Mouse (Mus musculus) stomach, postnatal 0 days (tissue): ENCODE measurements around the gene Gm3854. TPM values are rescaled to one million over a fixed set of nuclear protein-coding genes. Genes with fewer than 3 reads are reported as not detected.

ENCODE experiments used
- ATAC-seq: fragments of 200-750 bp; cut with Nextera tagmentation; 2 replicates; pipeline ENCODE4 v1.8.0; 2017; ENCODE audit not compliant: low FRiP score, low TSS enrichment
- DNase-seq: peaks from one replicate; pipeline ENCODE4 v3.0.0-alpha.2; 2016; ENCODE audit warnings: low spot score
- H3K27ac ChIP-seq: fragments of 300-500 bp; sonication (generic); replicated peaks from 2 replicates; pipeline ENCODE4 v1.5.1; 2014; ENCODE audit warnings: mild to moderate bottlenecking, control low read depth
- H3K27me3 ChIP-seq: fragments of 300-500 bp; sonication (generic); 2 replicates; pipeline ENCODE4 v1.6.1; 2014; ENCODE audit warnings: low read length; ENCODE audit not compliant: control insufficient read depth, insufficient read depth
- H3K36me3 ChIP-seq: fragments of 300-500 bp; sonication (generic); 2 replicates; pipeline ENCODE4 v1.6.1; 2014; ENCODE audit warnings: low read length, mixed read lengths; ENCODE audit not compliant: control insufficient read depth, insufficient read depth
- H3K4me1 ChIP-seq: fragments of 300-500 bp; sonication (generic); replicated peaks from 2 replicates; pipeline ENCODE4 v1.6.1; 2014; ENCODE audit warnings: antibody characterized with exemption; ENCODE audit not compliant: control insufficient read depth, insufficient read depth
- H3K4me2 ChIP-seq: fragments of 300-500 bp; sonication (generic); replicated peaks from 2 replicates; pipeline ENCODE4 v1.6.1; 2014; ENCODE audit warnings: low read depth, mild to moderate bottlenecking, control low read depth, moderate library complexity
- H3K4me3 ChIP-seq: fragments of 300-500 bp; sonication (generic); 2 replicates; pipeline ENCODE4 v1.5.1; 2014; ENCODE audit warnings: low read depth, low read length, control low read depth
- H3K9ac ChIP-seq: fragments of 300-500 bp; sonication (generic); 2 replicates; pipeline ENCODE4 v1.6.1; 2014; ENCODE audit warnings: mild to moderate bottlenecking, low read length, control low read depth, mixed read lengths
- H3K9me3 ChIP-seq: fragments of 300-500 bp; sonication (generic); 2 replicates; pipeline ENCODE4 v1.6.1; 2016; ENCODE audit warnings: low read length; ENCODE audit not compliant: control insufficient read depth
- CTCF ChIP-seq: IDR thresholded peaks from 2 replicates; pipeline ENCODE4 v1.5.1; 2016; ENCODE audit warnings: antibody characterized with exemption, low read depth, mild to moderate bottlenecking, moderate library complexity
- EP300 ChIP-seq: optimal IDR thresholded peaks from 2 replicates; pipeline ENCODE3; 2016; ENCODE audit warnings: antibody characterized with exemption
- WGBS: fragments of 180-500 bp; shearing (Covaris S2); extraction: QIAGEN DNeasy Blood & Tissue Kit; methylation state at CpG from one replicate; pipeline ENCODE4 v1.1.7; 2014; 5-methylcytosine and 5-hydroxymethylcytosine counted together
- polyA plus RNA-seq: library from polyadenylated mRNA; unstranded; fragments of >200 nt; fragmentation: Nextera tagmentation; extraction: Ambion mirVana; gene quantifications from 2 replicates; pipeline ENCODE4 v1.2.1, GENCODE M21; 2015

Gm3854 gene
- polyA plus RNA-seq, 1 experiment from 2014 or later, result 0.35 TPM

GRCm38 (mm10) chr7:6388971-6389370 is 45.4 kb downstream of the Gm3854 start:
- no peak for TF ChIP-seq EP300
- TF ChIP-seq CTCF, result no peak
- Histone ChIP-seq H3K9me3 (no peaks in the 10 kb centered on the region), H3K27me3 (no peaks in the 10 kb centered on the region), H3K4me3 (no peak overlapping the region), H3K27ac (no peak overlapping the region), H3K4me1 (peaks cover 3% of the 10 kb centered on the region; the same call in 1 of the 2 replicates), H3K9ac (no peak overlapping the region), H3K4me2 (no peak overlapping the region), H3K36me3 (peaks cover 4% of the 10 kb centered on the region)
- ATAC-seq (no peak), DNase-seq (no peak)
- WGBS, result 87% methylated on average over 5 of the region's 5 CpGs

GRCm38 (mm10) chr7:6389449-6389848 is 45.9 kb downstream of the Gm3854 start:
- DNase-seq (no peak), ATAC-seq (no peak)
- H3K9me3 ChIP-seq, result no peaks in the 10 kb centered on the region
- H3K36me3 ChIP-seq, result peaks cover 4% of the 10 kb centered on the region
- H3K4me1 ChIP-seq, result no peaks in the 10 kb centered on the region
- H3K9ac ChIP-seq, result no peak overlapping the region
- TF ChIP-seq EP300 (no peak), CTCF (peak; percentile 13; the same call in 1 of the 2 replicates)
- no peak overlapping the region for H3K4me2 ChIP-seq
- WGBS, result 75% methylated on average over 5 of the region's 5 CpGs
- H3K4me3 ChIP-seq, result no peak overlapping the region
- no peak overlapping the region for H3K27ac ChIP-seq
- no peaks in the 10 kb centered on the region for H3K27me3 ChIP-seq

GRCm38 (mm10) chr7:6397996-6398975 is 54.7 kb downstream of the Gm3854 start, which contains the start of gene Smim17:
Gene Smim17, plus strand, starts transcription at chr7:6398715.
- TF ChIP-seq EP300, result no peak
- no peak for TF ChIP-seq CTCF
- H3K36me3 ChIP-seq, result no peaks in the 10 kb centered on the region
- H3K4me1 ChIP-seq, result no peaks in the 10 kb centered on the region
- H3K4me3 ChIP-seq, result peak within 1 kb of the TSS; percentile 44
- peak within 1 kb of the TSS; percentile 23; the same call in 1 of the 2 replicates for H3K9ac ChIP-seq
- H3K27ac ChIP-seq, result no peak within 1 kb of the TSS
- ATAC-seq, result no peak
- H3K27me3 ChIP-seq, result no peaks in the 10 kb centered on the region
- H3K4me2 ChIP-seq, result peak within 1 kb of the TSS; percentile 68
- no peaks in the 10 kb centered on the region for H3K9me3 ChIP-seq
- peak; percentile 22 for DNase-seq
- WGBS, result 28% methylated on average over 25 of the region's 25 CpGs

Other genes starting within 250 kb of the Gm3854 start
- 36.9 and 41.2 TPM in 2 replicates for gene Zfp787, start 187.8 kb upstream of the Gm3854 start, polyA plus RNA-seq
- 23.7 and 25.3 TPM in 2 replicates for gene Zfp444, start 171.5 kb upstream of the Gm3854 start, polyA plus RNA-seq
- gene Galp, start 146.7 kb upstream of the Gm3854 start, polyA plus RNA-seq, result not detected in 2 replicates
- gene Zscan5b, start 121.5 kb upstream of the Gm3854 start, polyA plus RNA-seq, result not detected in 2 replicates
- gene Epp13, start 91.0 kb upstream of the Gm3854 start, polyA plus RNA-seq, result not detected in 2 replicates
- 5.2 and 5.4 TPM in 2 replicates for gene Zfp667, start 57.2 kb upstream of the Gm3854 start, polyA plus RNA-seq
- gene Zfp583, start 12.5 kb upstream of the Gm3854 start, polyA plus RNA-seq, result 1.9 and 2.0 TPM in 2 replicates
- 1.0 and 1.9 TPM in 2 replicates for gene Zfp78, start 19.5 kb downstream of the Gm3854 start, polyA plus RNA-seq
- 2.4 and 2.6 TPM in 2 replicates for gene Zfp28, start 39.5 kb downstream of the Gm3854 start, polyA plus RNA-seq
- 0.02 and 0.10 TPM in 2 replicates for gene Smim17, start 55.0 kb downstream of the Gm3854 start, polyA plus RNA-seq
- gene Gm20715, start 66.5 kb downstream of the Gm3854 start, polyA plus RNA-seq, result not detected in 2 replicates
- not detected in 2 replicates for gene Olfr1344, start 94.9 kb downstream of the Gm3854 start, polyA plus RNA-seq
- not detected in 2 replicates for gene Olfr1336, start 112.4 kb downstream of the Gm3854 start, polyA plus RNA-seq
- gene Olfr1346, start 123.3 kb downstream of the Gm3854 start, polyA plus RNA-seq, result not detected in 2 replicates
- not detected in 2 replicates for gene Olfr5, start 143.2 kb downstream of the Gm3854 start, polyA plus RNA-seq
- not detected in 2 replicates for gene Olfr1347, start 156.0 kb downstream of the Gm3854 start, polyA plus RNA-seq
- gene Olfr1348, start 165.0 kb downstream of the Gm3854 start, polyA plus RNA-seq, result not detected in 2 replicates
- 0.02 TPM in 1 of 2 replicates, not detected in the other for gene Olfr1349, start 179.2 kb downstream of the Gm3854 start, polyA plus RNA-seq
- not detected in 2 replicates for gene Olfr1350, start 221.1 kb downstream of the Gm3854 start, polyA plus RNA-seq